Mouse (Mus musculus) myocyte (in vitro differentiated cells): Measurements from ENCODE around the gene Cyp2a5. TPM values are rescaled to one million over a fixed set of nuclear protein-coding genes. Genes with fewer than 3 reads are reported as not detected.
"Not testable (repeated sequence)": the region's sequence is repeated elsewhere in the genome, so short reads cannot be mapped to it uniquely, and the experiment has no call there.

ENCODE experiments used
- H3K27me3 ChIP-seq: one replicate; pipeline ENCODE4 v1.6.1; 2011; ENCODE audit not compliant: control insufficient read depth, insufficient read depth, insufficient read length
- H3K36me3 ChIP-seq: one replicate; pipeline ENCODE4 v1.6.1; 2011; ENCODE audit not compliant: control insufficient read depth, insufficient read depth
- H3K4me2 ChIP-seq: one replicate; pipeline ENCODE4 v1.6.1; 2011; ENCODE audit warnings: low read depth, control low read depth
- H3K4me3 ChIP-seq: one replicate; pipeline ENCODE4 v1.5.1; 2011; ENCODE audit warnings: mild to moderate bottlenecking, control low read depth, moderate library complexity
- H3K79me2 ChIP-seq: one replicate; pipeline ENCODE4 v1.6.1; 2011; ENCODE audit not compliant: control insufficient read depth, insufficient read depth
- H3ac ChIP-seq: one replicate; pipeline ENCODE4 v1.6.1; 2011; ENCODE audit not compliant: control insufficient read depth, insufficient read length
- CEBPB ChIP-seq: IDR thresholded peaks from 2 replicates; pipeline ENCODE4 v1.6.1; 2011; ENCODE audit warnings: mild to moderate bottlenecking, moderate library complexity; ENCODE audit not compliant: poor library complexity, insufficient read depth, severe bottlenecking
- E2F4 ChIP-seq: IDR thresholded peaks from one replicate; pipeline ENCODE4 v1.6.1; 2011; ENCODE audit warnings: mild to moderate bottlenecking, control low read depth, moderate library complexity; ENCODE audit not compliant: insufficient read depth
- MAX ChIP-seq: IDR thresholded peaks from one replicate; pipeline ENCODE4 v1.6.1; 2011; ENCODE audit warnings: low read depth, mild to moderate bottlenecking, control low read depth
- MYOD1 ChIP-seq, 3 experiments: IDR thresholded peaks; one replicate each; pipeline ENCODE4 v1.6.1; 2011; ENCODE audit warnings: control low read depth in 2 of 3, low read depth in 2 of 3, mild to moderate bottlenecking in 2 of 3, moderate library complexity in 1 of 3; ENCODE audit not compliant: insufficient read length in 2 of 3, control insufficient read depth in 1 of 3
- MYOG ChIP-seq, 3 experiments: IDR thresholded peaks; one replicate each; pipeline ENCODE4 v1.6.1; 2011; ENCODE audit warnings: control low read depth in 2 of 3, low read depth in 2 of 3, mild to moderate bottlenecking in 2 of 3; ENCODE audit not compliant: insufficient read length in 2 of 3, control insufficient read depth in 1 of 3, insufficient read depth in 1 of 3
- POLR2A ChIP-seq: IDR thresholded peaks from one replicate; pipeline ENCODE4 v1.6.1; 2011; ENCODE audit warnings: low read depth, mild to moderate bottlenecking, control low read depth, moderate library complexity; ENCODE audit not compliant: insufficient read length
- POLR2AphosphoS2 ChIP-seq: IDR thresholded peaks from one replicate; pipeline ENCODE4 v1.6.1; 2011; ENCODE audit warnings: low read depth, control low read depth; ENCODE audit not compliant: insufficient read length
- REST ChIP-seq: IDR thresholded peaks from one replicate; pipeline ENCODE4 v1.6.1; 2011; ENCODE audit warnings: mild to moderate bottlenecking, control low read depth, moderate library complexity; ENCODE audit not compliant: insufficient read depth, insufficient read length
- SRF ChIP-seq: IDR thresholded peaks from one replicate; pipeline ENCODE4 v1.6.1; 2011; ENCODE audit warnings: low read depth; ENCODE audit not compliant: control insufficient read depth, insufficient read length
- TCF12 ChIP-seq: IDR thresholded peaks from one replicate; pipeline ENCODE4 v1.6.1; 2011; ENCODE audit warnings: mild to moderate bottlenecking, control low read depth; ENCODE audit not compliant: poor library complexity, insufficient read depth, severe bottlenecking
- TCF3 ChIP-seq: IDR thresholded peaks from one replicate; pipeline ENCODE4 v1.6.1; 2011; ENCODE audit warnings: low read depth, control low read depth; ENCODE audit not compliant: insufficient read length
- USF1 ChIP-seq: IDR thresholded peaks from one replicate; pipeline ENCODE4 v1.6.1; 2011; ENCODE audit warnings: low read depth, mild to moderate bottlenecking, control low read depth, moderate library complexity
- polyA plus RNA-seq: library from polyadenylated mRNA; unstranded; fragments of >200 nt; fragmentation: generic; extraction: Trizol; gene quantifications from one replicate; pipeline ENCODE4 v1.2.1, GENCODE M21; 2012; ENCODE audit warnings: missing spikeins

Gene Cyp2a5
- not detected for polyA plus RNA-seq

DNA sequence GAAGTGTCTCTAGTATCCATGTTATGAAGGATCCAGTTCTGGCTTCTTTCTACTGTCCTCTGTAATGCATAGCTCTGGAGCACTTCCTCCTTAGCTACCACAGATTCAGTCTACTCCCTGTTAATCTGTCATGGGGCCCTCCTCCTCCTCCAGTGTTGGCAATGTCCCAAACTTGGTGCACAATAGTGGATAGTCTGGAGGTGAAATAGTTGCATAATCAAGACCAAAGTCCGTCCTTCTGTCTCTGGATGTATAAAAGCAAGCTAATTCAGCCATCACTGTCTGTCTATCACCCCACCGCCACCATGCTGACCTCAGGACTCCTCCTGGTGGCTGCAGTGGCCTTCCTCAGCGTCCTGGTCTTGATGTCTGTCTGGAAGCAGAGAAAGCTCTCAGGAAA lies at the start of gene Cyp2a5:
Cyp2a5 (plus strand) TSS at position 247 of the 400 bp plus-strand sequence.
- H3K36me3 ChIP-seq, H3ac ChIP-seq, H3K4me2 ChIP-seq, H3K79me2 ChIP-seq, H3K4me3 ChIP-seq, H3K27me3 ChIP-seq: not testable (repeated sequence)

DNA sequence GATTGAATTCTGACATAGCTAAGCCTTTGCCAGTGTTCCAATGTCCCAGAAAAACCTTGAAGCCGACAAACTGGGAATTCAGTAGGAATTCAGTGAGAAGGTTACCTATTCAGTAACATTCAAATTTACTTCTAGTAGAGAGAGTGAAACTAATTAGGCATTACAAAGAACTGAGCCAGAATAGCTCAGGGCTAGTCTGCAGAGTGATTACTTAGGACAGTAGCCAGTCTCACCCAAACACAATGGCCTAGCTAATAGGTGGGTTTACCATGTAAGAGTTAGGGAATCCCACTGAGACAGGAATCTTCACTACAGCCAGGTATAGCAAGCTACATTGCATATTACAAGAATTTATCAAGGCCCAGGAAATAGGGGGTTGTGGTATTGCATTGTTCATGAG lies 49.1 kb upstream of the Cyp2a5 start:
- not testable (repeated sequence) for H3K4me3 ChIP-seq, H3K36me3 ChIP-seq, H3K27me3 ChIP-seq, H3K4me2 ChIP-seq, H3K79me2 ChIP-seq, H3ac ChIP-seq

DNA sequence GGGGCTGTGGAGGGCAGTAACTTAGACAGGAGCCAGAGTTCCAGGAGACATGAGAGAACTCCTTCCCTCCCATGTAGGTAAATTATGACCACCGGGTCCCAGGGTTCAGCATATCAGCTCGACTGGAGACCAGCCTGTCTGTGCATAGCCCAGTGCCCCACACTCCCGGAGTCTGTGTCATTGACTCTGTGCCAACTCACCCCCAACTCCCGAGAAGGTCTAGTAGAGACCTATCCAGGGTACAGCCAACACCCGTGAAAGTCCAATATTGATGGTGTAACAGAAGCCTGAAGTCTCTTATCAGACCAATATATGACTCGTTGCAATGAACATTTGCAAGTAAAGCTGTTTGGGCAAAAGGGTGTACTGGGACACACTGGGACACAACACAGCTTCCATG lies 45.1 kb upstream of the Cyp2a5 start:
- H3ac ChIP-seq = no peak overlapping the region
- TF ChIP-seq MYOD1 (IDR thresholded peaks at IDR 0.05; ENCODE audit: control insufficient read depth in 1 of 3, insufficient read length in 2 of 3, low read depth in 2 of 3) = no peak
- no peak for TF ChIP-seq POLR2AphosphoS2
- no peak for TF ChIP-seq POLR2A
- no peak for TF ChIP-seq REST
- no peak for TF ChIP-seq USF1
- no peak for TF ChIP-seq CEBPB
- TF ChIP-seq MAX = no peak
- TF ChIP-seq E2F4 = no peak
- TF ChIP-seq TCF3 = no peak
- TF ChIP-seq MYOG (IDR thresholded peaks at IDR 0.05; ENCODE audit: control insufficient read depth in 1 of 3, insufficient read depth in 1 of 3, insufficient read length in 2 of 3, low read depth in 2 of 3) = no peak
- TF ChIP-seq TCF12 = no peak
- TF ChIP-seq SRF = no peak
- H3K36me3 ChIP-seq = no peaks in the 10 kb centered on the region
- no peaks in the 10 kb centered on the region for H3K79me2 ChIP-seq
- no peaks in the 10 kb centered on the region for H3K27me3 ChIP-seq
- H3K4me3 ChIP-seq = no peak overlapping the region
- H3K4me2 ChIP-seq = no peak overlapping the region

DNA sequence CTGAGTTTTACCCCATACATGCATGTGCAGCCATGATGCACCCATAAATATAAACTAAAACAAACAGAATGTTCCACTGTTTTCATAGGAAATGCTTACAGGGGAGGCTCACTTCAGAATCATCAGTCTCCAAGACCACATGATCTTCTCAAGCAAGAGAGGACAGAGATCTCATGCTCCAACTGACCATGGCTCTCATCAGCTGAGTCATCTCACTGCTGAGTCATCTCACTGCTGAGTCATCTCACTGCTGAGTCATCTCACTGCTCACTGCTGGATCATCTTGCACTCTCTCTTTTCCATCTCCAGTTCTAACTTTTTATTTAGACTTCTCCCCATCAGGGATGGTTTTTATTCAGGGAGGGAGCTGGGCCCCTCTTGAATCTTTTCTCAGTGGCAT lies 35.0 kb upstream of the Cyp2a5 start:
- Histone ChIP-seq H3K79me2 (no peaks in the 10 kb centered on the region), H3K27me3 (no peaks in the 10 kb centered on the region), H3K4me3 (no peak overlapping the region), H3ac (no peak overlapping the region), H3K36me3 (no peaks in the 10 kb centered on the region), H3K4me2 (no peak overlapping the region)
- TF ChIP-seq USF1 = no peak
- TF ChIP-seq E2F4 = no peak
- TF ChIP-seq POLR2AphosphoS2 = no peak
- TF ChIP-seq MYOD1 (IDR thresholded peaks at IDR 0.05; ENCODE audit: control insufficient read depth in 1 of 3, insufficient read length in 2 of 3, low read depth in 2 of 3) = no peak
- TF ChIP-seq TCF3 = no peak
- TF ChIP-seq SRF = no peak
- TF ChIP-seq CEBPB = no peak
- TF ChIP-seq MAX = no peak

- no peak for TF ChIP-seq MYOG (IDR thresholded peaks at IDR 0.05; ENCODE audit: control insufficient read depth in 1 of 3, insufficient read depth in 1 of 3, insufficient read length in 2 of 3, low read depth in 2 of 3)
- TF ChIP-seq MYOD1 (IDR thresholded peaks at IDR 0.05; ENCODE audit: control insufficient read depth in 1 of 3, insufficient read length in 2 of 3, low read depth in 2 of 3) = no peak
- TF ChIP-seq REST = no peak
- TF ChIP-seq POLR2A = no peak
- TF ChIP-seq MAX = no peak
- TF ChIP-seq E2F4 = no peak
- TF ChIP-seq SRF = no peak
- TF ChIP-seq TCF12 = no peak
- TF ChIP-seq POLR2AphosphoS2 = no peak
- TF ChIP-seq CEBPB = no peak
- no peak overlapping the region for H3ac ChIP-seq
- H3K36me3 ChIP-seq = no peaks in the 10 kb centered on the region
- H3K79me2 ChIP-seq = no peaks in the 10 kb centered on the region
- no peak overlapping the region for H3K4me3 ChIP-seq
- H3K27me3 ChIP-seq = no peaks in the 10 kb centered on the region
- H3K4me2 ChIP-seq = no peak overlapping the region
Measured at GRCm38 (mm10) chr7:26800996-26801395, 34.1 kb upstream of the Cyp2a5 start.

DNA sequence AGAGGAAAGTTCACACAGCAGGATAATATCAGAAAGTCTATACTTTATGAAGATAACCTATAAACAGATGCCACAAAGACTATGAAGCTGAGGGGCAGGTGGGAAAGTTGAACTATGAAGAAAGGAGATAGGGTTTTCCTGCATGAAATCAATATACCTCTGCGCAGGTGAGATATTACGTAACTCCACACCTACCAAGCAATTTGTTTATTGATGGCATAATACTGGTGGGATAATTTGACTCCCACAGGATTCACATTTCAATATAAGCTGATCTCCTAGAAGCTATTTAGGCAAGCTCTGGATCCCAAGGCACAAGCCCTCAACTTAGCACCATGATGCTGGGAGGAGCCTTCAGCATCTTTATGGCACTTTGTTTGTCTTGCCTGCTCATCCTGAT lies 26.5 kb upstream of the Cyp2a5 start, which contains the start of gene Cyp2g1:
Cyp2g1 (plus strand) TSS at position 301 of the 400 bp plus-strand sequence.
- no peak within 1 kb of the TSS for H3ac ChIP-seq
- H3K27me3 ChIP-seq = no peaks in the 10 kb centered on the region
- TF ChIP-seq USF1 (no peak), E2F4 (no peak), TCF3 (no peak), REST (no peak), MYOG (IDR thresholded peaks at IDR 0.05; ENCODE audit: control insufficient read depth in 1 of 3, insufficient read depth in 1 of 3, insufficient read length in 2 of 3, low read depth in 2 of 3) (no peak), POLR2A (no peak), POLR2AphosphoS2 (no peak), MAX (no peak), TCF12 (no peak), SRF (no peak), CEBPB (no peak), MYOD1 (IDR thresholded peaks at IDR 0.05; ENCODE audit: control insufficient read depth in 1 of 3, insufficient read length in 2 of 3, low read depth in 2 of 3) (no peak)
- no peak within 1 kb of the TSS for H3K4me3 ChIP-seq
- no peaks in the 10 kb centered on the region for H3K36me3 ChIP-seq
- H3K79me2 ChIP-seq = no peaks in the 10 kb centered on the region
- no peak within 1 kb of the TSS for H3K4me2 ChIP-seq

- H3ac ChIP-seq, H3K79me2 ChIP-seq: not testable (repeated sequence)
Measured at GRCm38 (mm10) chr7:26831556-26832292, 3.4 kb upstream of the Cyp2a5 start.

GRCm38 (mm10) chr7:26832668-26833067 lies 2.4 kb upstream of the Cyp2a5 start:
- not testable (repeated sequence) for H3K36me3 ChIP-seq, H3K4me3 ChIP-seq, H3K27me3 ChIP-seq, H3K79me2 ChIP-seq, H3ac ChIP-seq, H3K4me2 ChIP-seq

More at GRCm38 (mm10) chr7:26831556-26832292, 3.4 kb upstream of the Cyp2a5 start:
- H3K36me3 ChIP-seq, H3K4me2 ChIP-seq, H3K4me3 ChIP-seq, H3K27me3 ChIP-seq: not testable (repeated sequence)
